Mouse (Mus musculus): ENCODE results near the gene Actr3b. TPM values are rescaled to one million over a fixed set of nuclear protein-coding genes. Genes with fewer than 3 reads are reported as not detected.

Actr3b gene
- polyA plus RNA-seq, 1 experiment from 2014 or later = 9.9 TPM

- H3K27me3 ChIP-seq (ENCODE audit: control insufficient read depth, insufficient read depth, low read length) = no peaks in the 10 kb centered on the region
- WGBS = 71% methylated on average over 5 of the region's 5 CpGs
- H3K9ac ChIP-seq (ENCODE audit: low read depth, low read length) = no peak overlapping the region
- H3K36me3 ChIP-seq (ENCODE audit: control insufficient read depth, insufficient read depth, low read length) = no peaks in the 10 kb centered on the region
- ATAC-seq (ENCODE audit: low FRiP score) = no peak
- H3K4me2 ChIP-seq (replicated peaks; ENCODE audit: low read depth, low read length) = no peak overlapping the region
- H3K4me1 ChIP-seq (replicated peaks; ENCODE audit: control insufficient read depth, insufficient read depth, low read length) = no peaks in the 10 kb centered on the region
- no peak for DNase-seq (ENCODE audit: low spot score)
- no peaks in the 10 kb centered on the region for H3K9me3 ChIP-seq (ENCODE audit: control insufficient read depth, low read length)
- H3K4me3 ChIP-seq (ENCODE audit: low read depth, low read length) = no peak overlapping the region
- H3K27ac ChIP-seq (ENCODE audit: low read depth, low read length) = no peak overlapping the region
These were observed 44.8 kb downstream of the Actr3b start for GRCm38 (mm10) chr5:25804569-25804968.

GRCm38 (mm10) chr5:25812922-25813321 lies 53.1 kb downstream of the Actr3b start:
- H3K4me1 ChIP-seq (replicated peaks; ENCODE audit: control insufficient read depth, insufficient read depth, low read length) = no peaks in the 10 kb centered on the region
- WGBS = 57% methylated on average over 6 of the region's 6 CpGs
- no peak overlapping the region for H3K27ac ChIP-seq (ENCODE audit: low read depth, low read length)
- no peak overlapping the region for H3K9ac ChIP-seq (ENCODE audit: low read depth, low read length)
- no peaks in the 10 kb centered on the region for H3K9me3 ChIP-seq (ENCODE audit: control insufficient read depth, low read length)
- H3K4me3 ChIP-seq (ENCODE audit: low read depth, low read length) = no peak overlapping the region
- H3K4me2 ChIP-seq (replicated peaks; ENCODE audit: low read depth, low read length) = no peak overlapping the region
- no peak for DNase-seq (ENCODE audit: low spot score)
- H3K27me3 ChIP-seq (ENCODE audit: control insufficient read depth, insufficient read depth, low read length) = no peaks in the 10 kb centered on the region
- ATAC-seq (ENCODE audit: low FRiP score) = no peak
- no peaks in the 10 kb centered on the region for H3K36me3 ChIP-seq (ENCODE audit: control insufficient read depth, insufficient read depth, low read length)

- Histone ChIP-seq H3K27me3 (ENCODE audit: control insufficient read depth, insufficient read depth, low read length) (no peaks in the 10 kb centered on the region), H3K9ac (ENCODE audit: low read depth, low read length) (no peak overlapping the region), H3K27ac (ENCODE audit: low read depth, low read length) (no peak overlapping the region), H3K4me2 (replicated peaks; ENCODE audit: low read depth, low read length) (no peak overlapping the region), H3K4me1 (replicated peaks; ENCODE audit: control insufficient read depth, insufficient read depth, low read length) (no peaks in the 10 kb centered on the region), H3K4me3 (ENCODE audit: low read depth, low read length) (no peak overlapping the region), H3K9me3 (ENCODE audit: control insufficient read depth, low read length) (no peaks in the 10 kb centered on the region), H3K36me3 (ENCODE audit: control insufficient read depth, insufficient read depth, low read length) (no peaks in the 10 kb centered on the region)
- ATAC-seq (ENCODE audit: low FRiP score) = no peak
- 86% methylated on average over 16 of the region's 16 CpGs for WGBS
- no peak for DNase-seq (ENCODE audit: low spot score)
These were observed 69.7 kb downstream of the Actr3b start for GRCm38 (mm10) chr5:25829308-25830094.

GRCm38 (mm10) chr5:25830802-25831201 lies 71.0 kb downstream of the Actr3b start:
- ATAC-seq (ENCODE audit: low FRiP score) (no peak), DNase-seq (ENCODE audit: low spot score) (no peak)
- H3K4me2 ChIP-seq (replicated peaks; ENCODE audit: low read depth, low read length) = no peak overlapping the region
- no peaks in the 10 kb centered on the region for H3K4me1 ChIP-seq (replicated peaks; ENCODE audit: control insufficient read depth, insufficient read depth, low read length)
- H3K27ac ChIP-seq (ENCODE audit: low read depth, low read length) = no peak overlapping the region
- H3K4me3 ChIP-seq (ENCODE audit: low read depth, low read length) = no peak overlapping the region
- no peak overlapping the region for H3K9ac ChIP-seq (ENCODE audit: low read depth, low read length)
- H3K27me3 ChIP-seq (ENCODE audit: control insufficient read depth, insufficient read depth, low read length) = no peaks in the 10 kb centered on the region
- no peaks in the 10 kb centered on the region for H3K36me3 ChIP-seq (ENCODE audit: control insufficient read depth, insufficient read depth, low read length)
- WGBS = 83% methylated on average over 3 of the region's 3 CpGs
- H3K9me3 ChIP-seq (ENCODE audit: control insufficient read depth, low read length) = no peaks in the 10 kb centered on the region

- WGBS = 79% methylated on average over 5 of the region's 5 CpGs
These were observed 71.8 kb downstream of the Actr3b start for GRCm38 (mm10) chr5:25831624-25832023.

GRCm38 (mm10) chr5:25839400-25839799 lies 79.6 kb downstream of the Actr3b start:
- Histone ChIP-seq H3K9me3 (ENCODE audit: control insufficient read depth, low read length) (no peaks in the 10 kb centered on the region), H3K4me1 (replicated peaks; ENCODE audit: control insufficient read depth, insufficient read depth, low read length) (no peaks in the 10 kb centered on the region), H3K27me3 (ENCODE audit: control insufficient read depth, insufficient read depth, low read length) (no peaks in the 10 kb centered on the region), H3K9ac (ENCODE audit: low read depth, low read length) (no peak overlapping the region), H3K4me2 (replicated peaks; ENCODE audit: low read depth, low read length) (no peak overlapping the region), H3K27ac (ENCODE audit: low read depth, low read length) (no peak overlapping the region), H3K36me3 (ENCODE audit: control insufficient read depth, insufficient read depth, low read length) (no peaks in the 10 kb centered on the region), H3K4me3 (ENCODE audit: low read depth, low read length) (no peak overlapping the region)
- 30% methylated on average over 4 of the region's 4 CpGs for WGBS
- DNase-seq (ENCODE audit: low spot score) (peak; percentile 57), ATAC-seq (ENCODE audit: low FRiP score) (no peak)

More at GRCm38 (mm10) chr5:25831624-25832023, 71.8 kb downstream of the Actr3b start:
- DNase-seq (ENCODE audit: low spot score) = peak; percentile 51
- no peaks in the 10 kb centered on the region for H3K27me3 ChIP-seq (ENCODE audit: control insufficient read depth, insufficient read depth, low read length)
- no peaks in the 10 kb centered on the region for H3K9me3 ChIP-seq (ENCODE audit: control insufficient read depth, low read length)
- H3K36me3 ChIP-seq (ENCODE audit: control insufficient read depth, insufficient read depth, low read length) = no peaks in the 10 kb centered on the region
- H3K9ac ChIP-seq (ENCODE audit: low read depth, low read length) = no peak overlapping the region
- ATAC-seq (ENCODE audit: low FRiP score) = no peak
- no peak overlapping the region for H3K27ac ChIP-seq (ENCODE audit: low read depth, low read length)
- H3K4me3 ChIP-seq (ENCODE audit: low read depth, low read length) = no peak overlapping the region
- H3K4me1 ChIP-seq (replicated peaks; ENCODE audit: control insufficient read depth, insufficient read depth, low read length) = no peaks in the 10 kb centered on the region
- no peak overlapping the region for H3K4me2 ChIP-seq (replicated peaks; ENCODE audit: low read depth, low read length)

- H3K27me3 ChIP-seq (ENCODE audit: control insufficient read depth, insufficient read depth, low read length) = no peaks in the 10 kb centered on the region
- 92% methylated on average over 6 of the region's 6 CpGs for WGBS
- no peaks in the 10 kb centered on the region for H3K4me1 ChIP-seq (replicated peaks; ENCODE audit: control insufficient read depth, insufficient read depth, low read length)
- DNase-seq (ENCODE audit: low spot score) (no peak), ATAC-seq (ENCODE audit: low FRiP score) (no peak)
- no peak overlapping the region for H3K9ac ChIP-seq (ENCODE audit: low read depth, low read length)
- no peaks in the 10 kb centered on the region for H3K9me3 ChIP-seq (ENCODE audit: control insufficient read depth, low read length)
- H3K27ac ChIP-seq (ENCODE audit: low read depth, low read length) = no peak overlapping the region
- no peak overlapping the region for H3K4me3 ChIP-seq (ENCODE audit: low read depth, low read length)
- H3K4me2 ChIP-seq (replicated peaks; ENCODE audit: low read depth, low read length) = no peak overlapping the region
- no peaks in the 10 kb centered on the region for H3K36me3 ChIP-seq (ENCODE audit: control insufficient read depth, insufficient read depth, low read length)
These were observed 86.8 kb downstream of the Actr3b start for GRCm38 (mm10) chr5:25846558-25846957.

- no peak overlapping the region for H3K9ac ChIP-seq (ENCODE audit: low read depth, low read length)
- ATAC-seq (ENCODE audit: low FRiP score) = no peak
- H3K9me3 ChIP-seq (ENCODE audit: control insufficient read depth, low read length) = no peaks in the 10 kb centered on the region
These were observed 87.4 kb downstream of the Actr3b start for GRCm38 (mm10) chr5:25847154-25847553.

GRCm38 (mm10) chr5:25848058-25848457 lies 88.3 kb downstream of the Actr3b start:
- Histone ChIP-seq H3K36me3 (ENCODE audit: control insufficient read depth, insufficient read depth, low read length) (no peaks in the 10 kb centered on the region), H3K27ac (ENCODE audit: low read depth, low read length) (no peak overlapping the region), H3K4me2 (replicated peaks; ENCODE audit: low read depth, low read length) (no peak overlapping the region), H3K9ac (ENCODE audit: low read depth, low read length) (no peak overlapping the region), H3K4me3 (ENCODE audit: low read depth, low read length) (no peak overlapping the region), H3K9me3 (ENCODE audit: control insufficient read depth, low read length) (no peaks in the 10 kb centered on the region), H3K27me3 (ENCODE audit: control insufficient read depth, insufficient read depth, low read length) (no peaks in the 10 kb centered on the region), H3K4me1 (replicated peaks; ENCODE audit: control insufficient read depth, insufficient read depth, low read length) (no peaks in the 10 kb centered on the region)
- ATAC-seq (ENCODE audit: low FRiP score) (no peak), DNase-seq (ENCODE audit: low spot score) (peak; percentile 67)
- WGBS = 55% methylated on average over 9 of the region's 9 CpGs

More at GRCm38 (mm10) chr5:25847154-25847553, 87.4 kb downstream of the Actr3b start:
- DNase-seq (ENCODE audit: low spot score) = no peak
- Histone ChIP-seq H3K4me2 (replicated peaks; ENCODE audit: low read depth, low read length) (no peak overlapping the region), H3K4me1 (replicated peaks; ENCODE audit: control insufficient read depth, insufficient read depth, low read length) (no peaks in the 10 kb centered on the region), H3K27ac (ENCODE audit: low read depth, low read length) (no peak overlapping the region), H3K36me3 (ENCODE audit: control insufficient read depth, insufficient read depth, low read length) (no peaks in the 10 kb centered on the region), H3K4me3 (ENCODE audit: low read depth, low read length) (no peak overlapping the region), H3K27me3 (ENCODE audit: control insufficient read depth, insufficient read depth, low read length) (no peaks in the 10 kb centered on the region)
- 92% methylated on average over 7 of the region's 7 CpGs for WGBS
